Mouse (Mus musculus) spleen, embryonic (tissue): ENCODE measurements around the gene Skida1.

ENCODE experiments used
- CTCF ChIA-PET: fragments of 350-600 bp; sonication (Branson Sonifier 250); formaldehyde crosslinking; loops from one replicate; lab custom pipeline; 2022; lab: Charles Lee

Gene Skida1

GRCm38 (mm10) chr2:18048453-18049075 is at the start of gene Skida1:
Skida1 (minus strand) TSS chr2:18049051.
- CTCF ChIA-PET: interaction anchor here (0.6 to 1.7 kb wide), 6 partner anchors 11 to 1276 kb away, joined by 3 to 12 read pairs (median 6); no protein-coding TSS in a partner anchor

- CTCF ChIA-PET: no interaction called here
These were observed 47.0 kb upstream of the Skida1 start for GRCm38 (mm10) chr2:18095804-18096203.

- CTCF ChIA-PET: interaction anchor here (0.5 kb wide), 1 partner anchor 579 kb away, joined by 3 read pairs; no protein-coding TSS in a partner anchor
These were observed 45.5 kb upstream of the Skida1 start for GRCm38 (mm10) chr2:18094319-18094718.

- CTCF ChIA-PET: no interaction called here
These were observed 45.0 kb upstream of the Skida1 start for GRCm38 (mm10) chr2:18093858-18094257.

- CTCF ChIA-PET: interaction anchor here (0.7 kb wide), 1 partner anchor 60 kb away, joined by 3 read pairs; no protein-coding TSS in a partner anchor
These were observed 38.8 kb upstream of the Skida1 start for GRCm38 (mm10) chr2:18087695-18088094.

- CTCF ChIA-PET: no interaction called here
These were observed 31.5 kb upstream of the Skida1 start for GRCm38 (mm10) chr2:18080182-18080860.

GRCm38 (mm10) chr2:18071947-18072346 is 23.1 kb upstream of the Skida1 start:
- CTCF ChIA-PET: interaction anchor here (0.7 kb wide), 1 partner anchor 508 kb away, joined by 8 read pairs; no protein-coding TSS in a partner anchor

- CTCF ChIA-PET: interaction anchor here (0.7 kb wide), 2 partner anchors 138 to 798 kb away, joined by 3 to 5 read pairs; no protein-coding TSS in a partner anchor
These were observed 19.4 kb upstream of the Skida1 start for GRCm38 (mm10) chr2:18068071-18068796.

GRCm38 (mm10) chr2:18066436-18066835 is 17.6 kb upstream of the Skida1 start:
- CTCF ChIA-PET: interaction anchor here (0.6 kb wide), 1 partner anchor 77 kb away, joined by 3 read pairs; no protein-coding TSS in a partner anchor

- CTCF ChIA-PET: no interaction called here
These were observed 16.8 kb upstream of the Skida1 start for GRCm38 (mm10) chr2:18065708-18066030.

- CTCF ChIA-PET: no interaction called here
These were observed 16.3 kb upstream of the Skida1 start for GRCm38 (mm10) chr2:18064941-18065707.

GRCm38 (mm10) chr2:18064356-18064858 is 15.6 kb upstream of the Skida1 start:
- CTCF ChIA-PET: no interaction called here

GRCm38 (mm10) chr2:18063763-18064251 is 15.0 kb upstream of the Skida1 start:
- CTCF ChIA-PET: no interaction called here

GRCm38 (mm10) chr2:18060396-18060795 is 11.5 kb upstream of the Skida1 start:
- CTCF ChIA-PET: no interaction called here

GRCm38 (mm10) chr2:18059891-18060290 is 11.0 kb upstream of the Skida1 start:
- CTCF ChIA-PET: no interaction called here

GRCm38 (mm10) chr2:18059063-18059462 is 10.2 kb upstream of the Skida1 start:
- CTCF ChIA-PET: no interaction called here

GRCm38 (mm10) chr2:18058146-18058708 is 9.4 kb upstream of the Skida1 start:
- CTCF ChIA-PET: no interaction called here

- CTCF ChIA-PET: interaction anchor here (0.6 kb wide), 1 partner anchor 1333 kb away, joined by 4 read pairs; no protein-coding TSS in a partner anchor
These were observed 8.7 kb upstream of the Skida1 start for GRCm38 (mm10) chr2:18057336-18058145.

GRCm38 (mm10) chr2:18056786-18057255 is 8.0 kb upstream of the Skida1 start:
- CTCF ChIA-PET: no interaction called here
